Mouse (Mus musculus) heart, embryonic 16.5 days (tissue): ENCODE measurements around the gene Cnp. TPM values are rescaled to one million over a fixed set of nuclear protein-coding genes. Genes with fewer than 3 reads are reported as not detected.
"Not testable (repeated sequence)": the region's sequence is repeated elsewhere in the genome, so short reads cannot be mapped to it uniquely, and the experiment has no call there.

ENCODE experiments used
- ATAC-seq: fragments of 200-750 bp; cut with Nextera tagmentation; replicated peaks from 2 replicates; pipeline ENCODE4 v1.8.0; 2017; ENCODE audit warnings: moderate number of reproducible peaks; ENCODE audit not compliant: insufficient read depth, low FRiP score; ENCODE audit errors: extremely low read depth
- H3K27ac ChIP-seq: fragments of 300-500 bp; sonication (generic); 2 replicates; pipeline ENCODE4 v1.5.1; 2014; ENCODE audit warnings: mild to moderate bottlenecking, low read length, control low read depth, moderate library complexity
- H3K27me3 ChIP-seq: fragments of 300-500 bp; sonication (generic); 2 replicates; pipeline ENCODE4 v1.6.1; 2014; ENCODE audit warnings: low read length, mixed read lengths; ENCODE audit not compliant: control insufficient read depth, insufficient read depth
- H3K36me3 ChIP-seq: fragments of 300-500 bp; sonication (generic); 2 replicates; pipeline ENCODE4 v1.6.1; 2014; ENCODE audit not compliant: control insufficient read depth, insufficient read depth
- H3K4me1 ChIP-seq: fragments of 300-500 bp; sonication (generic); 2 replicates; pipeline ENCODE4 v1.6.1; 2014; ENCODE audit warnings: low read length, mixed read lengths; ENCODE audit not compliant: control insufficient read depth, insufficient read depth
- H3K4me2 ChIP-seq: fragments of 300-500 bp; sonication (generic); 2 replicates; pipeline ENCODE4 v1.6.1; 2014; ENCODE audit warnings: low read depth, mild to moderate bottlenecking, control low read depth, low read length
- H3K4me3 ChIP-seq: fragments of 300-500 bp; sonication (generic); 2 replicates; pipeline ENCODE4 v1.5.1; 2014; ENCODE audit warnings: mild to moderate bottlenecking, control low read depth, low read length
- H3K9ac ChIP-seq: fragments of 300-500 bp; sonication (generic); 2 replicates; pipeline ENCODE4 v1.6.1; 2014; ENCODE audit warnings: low read length, control low read depth
- H3K9me3 ChIP-seq: fragments of 300-500 bp; sonication (generic); replicated peaks from 2 replicates; pipeline ENCODE4 v1.6.1; 2016; ENCODE audit warnings: low read length; ENCODE audit not compliant: control insufficient read depth
- WGBS: fragments of 180-500 bp; shearing (Covaris S2); extraction: QIAGEN DNeasy Blood & Tissue Kit; methylation state at CpG from one replicate; pipeline ENCODE4 v1.1.7; 2014; 5-methylcytosine and 5-hydroxymethylcytosine counted together
- polyA plus RNA-seq: library from polyadenylated mRNA; unstranded; fragments of >200 nt; fragmentation: Nextera tagmentation; extraction: Ambion mirVana; gene quantifications from 2 replicates; pipeline ENCODE4 v1.2.1, GENCODE M21; 2015

Cnp gene
- polyA plus RNA-seq, 1 experiment from 2014 or later = 32.1 TPM

GRCm38 (mm10) chr11:100577852-100578599, 3.3 kb downstream of the Cnp start:
- Histone ChIP-seq H3K4me3 (no peak overlapping the region), H3K36me3 (peaks cover 11% of the 10 kb centered on the region), H3K4me2 (no peak overlapping the region), H3K27me3 (no peaks in the 10 kb centered on the region), H3K4me1 (peaks cover 16% of the 10 kb centered on the region), H3K27ac (no peak overlapping the region), H3K9ac (no peak overlapping the region), H3K9me3 (no peaks in the 10 kb centered on the region)
- no peak for ATAC-seq
- 76% methylated on average over 8 of the region's 8 CpGs for WGBS

- peaks cover 22% of the 10 kb centered on the region for H3K36me3 ChIP-seq
- WGBS = 90% methylated on average over 9 of the region's 9 CpGs
Measured at GRCm38 (mm10) chr11:100579116-100579799, 4.6 kb downstream of the Cnp start.

GRCm38 (mm10) chr11:100580275-100580674, 5.6 kb downstream of the Cnp start:
- no peak for ATAC-seq
- 94% methylated on average over 13 of the region's 13 CpGs for WGBS
- Histone ChIP-seq H3K9ac (no peak overlapping the region), H3K27ac (no peak overlapping the region), H3K36me3 (peaks cover 32% of the 10 kb centered on the region), H3K4me1 (peaks cover 14% of the 10 kb centered on the region), H3K4me2 (no peak overlapping the region), H3K4me3 (no peak overlapping the region), H3K27me3 (no peaks in the 10 kb centered on the region), H3K9me3 (no peaks in the 10 kb centered on the region)

More at GRCm38 (mm10) chr11:100579116-100579799, 4.6 kb downstream of the Cnp start:
- no peak for ATAC-seq
- Histone ChIP-seq H3K4me3 (no peak overlapping the region), H3K27ac (no peak overlapping the region), H3K4me1 (peaks cover 16% of the 10 kb centered on the region), H3K4me2 (no peak overlapping the region), H3K27me3 (no peaks in the 10 kb centered on the region), H3K9me3 (no peaks in the 10 kb centered on the region), H3K9ac (no peak overlapping the region)

- Histone ChIP-seq H3K27ac (peak overlapping the region; percentile 76), H3K4me2 (no peak overlapping the region), H3K36me3 (peaks cover 45% of the 10 kb centered on the region), H3K4me1 (peaks cover 7% of the 10 kb centered on the region), H3K9ac (no peak overlapping the region), H3K27me3 (no peaks in the 10 kb centered on the region), H3K4me3 (no peak overlapping the region), H3K9me3 (no peaks in the 10 kb centered on the region)
- ATAC-seq = peak; percentile 52
- WGBS = 54% methylated on average over 4 of the region's 4 CpGs
Measured at GRCm38 (mm10) chr11:100581756-100582155, 7.1 kb downstream of the Cnp start.

- not testable (repeated sequence) for H3K27me3 ChIP-seq, H3K4me1 ChIP-seq, H3K4me2 ChIP-seq, H3K9ac ChIP-seq, H3K4me3 ChIP-seq, H3K9me3 ChIP-seq, ATAC-seq
- Histone ChIP-seq H3K27ac (peak overlapping the region; percentile 76), H3K36me3 (peaks cover 51% of the 10 kb centered on the region)
- WGBS = 93% methylated on average over 1 of the region's 1 CpGs
Measured at GRCm38 (mm10) chr11:100582413-100582812, 7.7 kb downstream of the Cnp start.

- H3K9me3 ChIP-seq = no peaks in the 10 kb centered on the region
- WGBS = 90% methylated on average over 2 of the region's 2 CpGs
- no peak for ATAC-seq
- H3K4me2 ChIP-seq = no peak overlapping the region; the same call in 1 of the 2 replicates
- H3K36me3 ChIP-seq = peaks cover 55% of the 10 kb centered on the region
- H3K4me3 ChIP-seq = no peak overlapping the region
- no peak overlapping the region for H3K9ac ChIP-seq
- 0 out of 2 replicates have a peak overlapping the region, but pooled peaks have one; percentile 32 for H3K27ac ChIP-seq
- H3K27me3 ChIP-seq = no peaks in the 10 kb centered on the region
- peaks cover 7% of the 10 kb centered on the region for H3K4me1 ChIP-seq
Measured at GRCm38 (mm10) chr11:100582836-100583235, 8.1 kb downstream of the Cnp start.

- Histone ChIP-seq H3K9me3 (no peaks in the 10 kb centered on the region), H3K4me1 (peaks cover 7% of the 10 kb centered on the region), H3K27ac (peak overlapping the region; percentile 15; the same call in 1 of the 2 replicates), H3K9ac (no peak overlapping the region), H3K4me2 (no peak overlapping the region), H3K36me3 (peaks cover 69% of the 10 kb centered on the region), H3K27me3 (no peaks in the 10 kb centered on the region), H3K4me3 (no peak overlapping the region)
- 83% methylated on average over 7 of the region's 7 CpGs for WGBS
- ATAC-seq = no peak
Measured at GRCm38 (mm10) chr11:100584561-100584961, 9.9 kb downstream of the Cnp start.

- Histone ChIP-seq H3K4me3 (no peak overlapping the region), H3K9ac (no peak overlapping the region), H3K9me3 (no peaks in the 10 kb centered on the region), H3K4me1 (peaks cover 7% of the 10 kb centered on the region), H3K4me2 (no peak overlapping the region), H3K27ac (no peak overlapping the region; the same call in 1 of the 2 replicates), H3K36me3 (peaks cover 71% of the 10 kb centered on the region), H3K27me3 (no peaks in the 10 kb centered on the region)
- WGBS = 85% methylated on average over 3 of the region's 3 CpGs
- no peak for ATAC-seq
Measured at GRCm38 (mm10) chr11:100585148-100585547, 10.4 kb downstream of the Cnp start.

- ATAC-seq = no peak
- 80% methylated on average over 2 of the region's 2 CpGs for WGBS
Measured at GRCm38 (mm10) chr11:100588462-100588861, 13.8 kb downstream of the Cnp start.

More at GRCm38 (mm10) chr11:100588462-100588861, 13.8 kb downstream of the Cnp start:
- Histone ChIP-seq H3K4me1 (no peaks in the 10 kb centered on the region), H3K9ac (no peak overlapping the region), H3K4me2 (no peak overlapping the region), H3K4me3 (no peak overlapping the region), H3K36me3 (peaks cover 88% of the 10 kb centered on the region), H3K27me3 (no peaks in the 10 kb centered on the region), H3K27ac (no peak overlapping the region), H3K9me3 (no peaks in the 10 kb centered on the region)
